Mouse (Mus musculus): ENCODE results near the gene Igsf6. TPM values are rescaled to one million over a fixed set of nuclear protein-coding genes. Genes with fewer than 3 reads are reported as not detected.

Gene Igsf6
- polyA plus RNA-seq, 1 experiment from 2014 or later: 3.0 TPM

DNA sequence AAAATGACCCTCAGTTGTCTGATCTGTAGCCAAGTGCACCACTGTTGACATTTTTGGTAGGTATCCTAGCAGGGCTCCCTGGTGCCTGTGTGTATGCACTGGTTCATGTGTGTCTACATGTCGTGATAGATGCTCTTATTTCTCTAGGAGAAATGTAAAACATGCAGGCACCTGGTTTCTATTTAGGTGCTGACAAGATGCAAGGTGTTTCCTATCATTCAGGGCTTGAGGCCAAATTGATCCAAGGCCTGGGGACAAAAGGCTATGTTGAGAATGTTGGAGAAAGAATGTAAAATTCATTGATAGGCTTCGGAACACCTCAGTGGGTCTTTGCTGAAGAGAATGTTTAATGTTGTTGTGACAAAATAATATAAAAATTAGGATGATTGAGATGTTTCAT lies 7.4 kb upstream of the Igsf6 start:
- no peak overlapping the region for H3K27ac ChIP-seq
- WGBS: 76% methylated on average over 2 of the region's 2 CpGs
- H3K4me2 ChIP-seq (replicated peaks): no peak overlapping the region
- H3K4me3 ChIP-seq (replicated peaks): no peak overlapping the region
- H3K4me1 ChIP-seq (replicated peaks): no peaks in the 10 kb centered on the region
- H3K36me3 ChIP-seq: peaks cover 3% of the 10 kb centered on the region; the same call in 1 of the 2 replicates
- H3K9ac ChIP-seq: no peak overlapping the region
- no peaks in the 10 kb centered on the region for H3K27me3 ChIP-seq (replicated peaks)
- H3K9me3 ChIP-seq: no peaks in the 10 kb centered on the region
- no peak for ATAC-seq

DNA sequence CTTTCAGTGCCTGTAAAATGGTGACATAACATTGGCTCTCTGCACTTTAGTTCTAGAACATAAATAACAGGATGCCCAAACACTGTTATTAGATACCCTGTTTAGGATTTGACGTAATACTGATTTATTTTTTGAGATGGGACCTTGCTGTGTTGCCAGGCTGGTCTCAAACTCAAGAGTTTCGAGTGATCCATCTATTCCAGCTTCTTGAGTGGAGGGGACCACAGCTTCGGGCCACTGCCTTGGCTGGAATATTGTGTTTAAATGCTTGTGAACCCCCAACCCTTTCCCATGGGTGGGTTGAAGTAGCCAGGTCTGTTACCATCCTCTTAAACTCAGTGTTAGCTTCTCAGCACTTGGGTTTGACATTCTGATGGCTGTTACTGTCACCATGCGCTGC lies 7.0 kb upstream of the Igsf6 start, which contains the start of gene Otoa:
Gene Otoa (plus strand): TSS at position 301 of the 400 bp plus-strand sequence.
- H3K9ac ChIP-seq: no peak within 1 kb of the TSS
- H3K4me1 ChIP-seq (replicated peaks): no peaks in the 10 kb centered on the region
- ATAC-seq: no peak
- 84% methylated on average over 4 of the region's 4 CpGs for WGBS
- no peaks in the 10 kb centered on the region for H3K27me3 ChIP-seq (replicated peaks)
- H3K36me3 ChIP-seq: peaks cover 5% of the 10 kb centered on the region; the same call in 1 of the 2 replicates
- H3K9me3 ChIP-seq: no peaks in the 10 kb centered on the region
- H3K27ac ChIP-seq: no peak within 1 kb of the TSS
- H3K4me2 ChIP-seq (replicated peaks): no peak within 1 kb of the TSS
- no peak within 1 kb of the TSS for H3K4me3 ChIP-seq (replicated peaks)

- WGBS: 30% methylated on average over 5 of the region's 5 CpGs
- peak; percentile 75 for ATAC-seq
- H3K27ac ChIP-seq: no peak overlapping the region
These were observed 3.5 kb upstream of the Igsf6 start for GRCm38 (mm10) chr7:121077829-121078228.

DNA sequence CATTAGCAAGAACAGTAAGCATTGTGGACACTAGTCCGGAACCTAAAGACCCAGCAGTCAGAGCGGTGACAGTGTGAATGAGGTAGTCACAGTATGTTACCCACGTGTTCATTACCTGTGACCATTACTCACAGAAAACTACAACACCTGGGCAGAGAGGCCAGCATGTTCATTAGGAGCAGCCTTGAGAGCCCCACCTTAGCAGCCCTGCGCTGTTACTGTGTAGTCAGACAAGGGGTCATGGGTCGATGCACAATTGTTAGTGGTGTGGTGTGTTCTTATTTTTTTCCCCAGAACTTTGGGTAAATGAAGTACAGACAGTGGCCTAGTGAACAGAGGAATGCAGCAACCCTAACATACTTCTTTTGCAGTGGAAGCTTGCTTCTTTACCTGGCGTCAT lies 2.9 kb upstream of the Igsf6 start:
- Histone ChIP-seq H3K4me2 (replicated peaks) (no peak overlapping the region), H3K27ac (no peak overlapping the region), H3K4me1 (replicated peaks) (no peaks in the 10 kb centered on the region), H3K9me3 (no peaks in the 10 kb centered on the region), H3K4me3 (replicated peaks) (no peak overlapping the region), H3K36me3 (peaks cover 14% of the 10 kb centered on the region), H3K9ac (no peak overlapping the region), H3K27me3 (replicated peaks) (no peaks in the 10 kb centered on the region)
- ATAC-seq: no peak; the same call in 1 of the 2 replicates
- whole genome bisulfite sequencing: 93% methylated on average over 6 of the region's 6 CpGs

More at GRCm38 (mm10) chr7:121077829-121078228, 3.5 kb upstream of the Igsf6 start:
- H3K27me3 ChIP-seq (replicated peaks): no peaks in the 10 kb centered on the region
- H3K9me3 ChIP-seq: no peaks in the 10 kb centered on the region
- no peak overlapping the region for H3K4me3 ChIP-seq (replicated peaks)
- H3K9ac ChIP-seq: no peak overlapping the region
- H3K36me3 ChIP-seq: peaks cover 14% of the 10 kb centered on the region
- no peaks in the 10 kb centered on the region for H3K4me1 ChIP-seq (replicated peaks)
- no peak overlapping the region for H3K4me2 ChIP-seq (replicated peaks)

GRCm38 (mm10) chr7:121075416-121075815 lies 1.0 kb upstream of the Igsf6 start:
- Histone ChIP-seq H3K36me3 (peaks cover 17% of the 10 kb centered on the region), H3K27me3 (replicated peaks) (no peaks in the 10 kb centered on the region), H3K4me1 (replicated peaks) (no peaks in the 10 kb centered on the region), H3K9ac (no peak overlapping the region), H3K4me3 (replicated peaks) (no peak overlapping the region), H3K9me3 (no peaks in the 10 kb centered on the region), H3K27ac (no peak overlapping the region), H3K4me2 (replicated peaks) (no peak overlapping the region)
- ATAC-seq: no peak
- WGBS: 80% methylated on average over 5 of the region's 5 CpGs

- H3K36me3 ChIP-seq: peaks cover 21% of the 10 kb centered on the region
- no peak for ATAC-seq
- H3K27ac ChIP-seq: peak overlapping the region; percentile 7; the same call in 1 of the 2 replicates
- no peak overlapping the region for H3K4me2 ChIP-seq (replicated peaks)
- 82% methylated on average over 6 of the region's 6 CpGs for WGBS
- no peak overlapping the region for H3K9ac ChIP-seq
- H3K9me3 ChIP-seq: no peaks in the 10 kb centered on the region
- H3K4me1 ChIP-seq (replicated peaks): no peaks in the 10 kb centered on the region
- no peak overlapping the region for H3K4me3 ChIP-seq (replicated peaks)
- no peaks in the 10 kb centered on the region for H3K27me3 ChIP-seq (replicated peaks)
These were observed 529 bp upstream of the Igsf6 start for GRCm38 (mm10) chr7:121074801-121075400.

- Histone ChIP-seq H3K27ac (no peak overlapping the region), H3K4me2 (replicated peaks) (no peak overlapping the region), H3K9me3 (no peaks in the 10 kb centered on the region), H3K36me3 (peaks cover 21% of the 10 kb centered on the region), H3K4me1 (replicated peaks) (no peaks in the 10 kb centered on the region), H3K4me3 (replicated peaks) (no peak overlapping the region), H3K27me3 (replicated peaks) (no peaks in the 10 kb centered on the region), H3K9ac (no peak overlapping the region)
- no peak for ATAC-seq
- 57% methylated on average over 5 of the region's 5 CpGs for WGBS
These were observed 1.9 kb downstream of the Igsf6 start for GRCm38 (mm10) chr7:121072506-121072905.

- Histone ChIP-seq H3K27me3 (replicated peaks) (no peaks in the 10 kb centered on the region), H3K27ac (no peak overlapping the region), H3K9me3 (no peaks in the 10 kb centered on the region), H3K4me2 (replicated peaks) (no peak overlapping the region), H3K9ac (no peak overlapping the region), H3K4me3 (replicated peaks) (no peak overlapping the region), H3K4me1 (replicated peaks) (no peaks in the 10 kb centered on the region), H3K36me3 (peaks cover 16% of the 10 kb centered on the region)
- 96% methylated on average over 4 of the region's 4 CpGs for WGBS
- ATAC-seq: no peak
These were observed 3.1 kb downstream of the Igsf6 start for GRCm38 (mm10) chr7:121071276-121071675.

GRCm38 (mm10) chr7:121064309-121064708 lies 10.1 kb downstream of the Igsf6 start:
- 0 out of 2 replicates have a peak, but pooled peaks cover 3% of the 10 kb centered on the region for H3K4me1 ChIP-seq (replicated peaks)
- H3K9me3 ChIP-seq: no peaks in the 10 kb centered on the region
- H3K4me2 ChIP-seq (replicated peaks): no peak overlapping the region
- no peak overlapping the region for H3K27ac ChIP-seq
- no peaks in the 10 kb centered on the region for H3K36me3 ChIP-seq
- no peak overlapping the region for H3K4me3 ChIP-seq (replicated peaks)
- 53% methylated on average over 4 of the region's 4 CpGs for WGBS
- no peaks in the 10 kb centered on the region for H3K27me3 ChIP-seq (replicated peaks)
- no peak overlapping the region for H3K9ac ChIP-seq
- ATAC-seq: peak; percentile 59; the same call in 1 of the 2 replicates

DNA sequence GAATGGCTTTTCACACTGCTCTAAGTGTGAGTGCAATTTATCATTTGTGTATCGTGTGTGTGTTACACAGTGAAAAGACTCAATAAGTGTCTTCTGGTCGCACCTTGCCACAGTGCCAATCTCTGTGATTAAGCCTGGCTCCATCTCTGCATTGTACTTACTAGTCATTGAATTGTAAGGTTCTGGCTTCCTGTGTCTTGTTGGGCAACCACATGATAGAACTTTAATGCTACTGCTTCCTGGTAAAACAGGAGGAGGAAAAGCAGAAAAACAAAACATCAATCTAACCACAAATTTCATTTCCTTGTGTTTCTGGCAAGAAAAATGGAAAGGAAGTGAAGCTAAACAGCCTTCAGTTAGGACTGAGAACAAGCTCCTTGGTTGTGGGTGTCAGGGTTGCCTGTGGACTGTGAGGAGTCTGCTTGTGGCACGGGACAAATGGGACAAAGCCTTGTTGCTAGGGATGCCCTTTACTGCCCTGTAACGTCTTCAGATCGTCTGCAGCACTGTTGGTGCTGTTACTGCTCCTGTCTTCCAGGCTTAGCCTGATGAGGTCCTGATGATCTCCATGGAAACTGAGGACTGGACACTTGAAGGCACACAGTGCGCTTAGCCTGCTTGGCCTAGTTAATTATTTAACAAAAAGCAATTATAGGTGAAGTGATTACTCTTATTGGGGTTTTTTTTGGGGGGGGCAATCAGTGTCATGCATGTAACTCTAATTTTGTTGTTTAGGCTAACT lies 14.7 kb downstream of the Igsf6 start:
- no peak overlapping the region for H3K9ac ChIP-seq
- H3K27ac ChIP-seq: no peak overlapping the region
- ATAC-seq: 0 out of 2 replicates have a peak, but pooled peaks have one; percentile 30
- H3K36me3 ChIP-seq: 0 out of 2 replicates have a peak, but pooled peaks cover 3% of the 10 kb centered on the region
- H3K4me3 ChIP-seq (replicated peaks): no peak overlapping the region
- 55% methylated on average over 6 of the region's 6 CpGs for WGBS
- H3K4me2 ChIP-seq (replicated peaks): no peak overlapping the region
- H3K4me1 ChIP-seq (replicated peaks): peaks cover 3% of the 10 kb centered on the region; the same call in 1 of the 2 replicates
- H3K27me3 ChIP-seq (replicated peaks): no peaks in the 10 kb centered on the region
- no peaks in the 10 kb centered on the region for H3K9me3 ChIP-seq

- ATAC-seq: no peak
- Histone ChIP-seq H3K9me3 (no peaks in the 10 kb centered on the region), H3K36me3 (peaks cover 6% of the 10 kb centered on the region; the same call in 1 of the 2 replicates), H3K27me3 (replicated peaks) (no peaks in the 10 kb centered on the region), H3K9ac (no peak overlapping the region), H3K4me2 (replicated peaks) (no peak overlapping the region), H3K4me3 (replicated peaks) (no peak overlapping the region), H3K4me1 (replicated peaks) (no peaks in the 10 kb centered on the region), H3K27ac (no peak overlapping the region)
- WGBS: 83% methylated on average over 4 of the region's 4 CpGs
These were observed 21.3 kb downstream of the Igsf6 start for GRCm38 (mm10) chr7:121053071-121053470.

DNA sequence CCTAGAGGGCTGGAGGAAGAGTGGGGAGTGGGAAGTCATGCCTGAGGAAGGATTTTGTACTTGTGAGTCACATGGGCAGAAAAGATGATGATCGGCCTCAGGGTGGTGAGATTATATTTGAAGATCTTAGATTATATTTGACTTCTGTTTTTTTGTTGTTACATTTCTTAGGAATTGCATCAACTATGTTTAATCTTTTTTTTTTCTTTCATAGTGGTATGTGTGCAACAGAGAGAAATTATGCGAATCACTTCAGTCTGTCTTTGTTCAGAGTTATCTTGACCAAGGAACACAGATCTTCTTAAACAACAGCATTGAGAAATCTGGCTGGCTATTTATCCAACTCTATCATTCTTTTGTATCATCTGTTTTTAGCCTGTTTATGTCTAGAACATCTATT lies 26.7 kb downstream of the Igsf6 start:
- no peak overlapping the region for H3K4me3 ChIP-seq (replicated peaks)

More for the DNA sequence above, 26.7 kb downstream of the Igsf6 start:
- peaks cover 3% of the 10 kb centered on the region; the same call in 1 of the 2 replicates for H3K36me3 ChIP-seq
- H3K27ac ChIP-seq: no peak overlapping the region
- H3K4me2 ChIP-seq (replicated peaks): no peak overlapping the region
- no peak overlapping the region for H3K9ac ChIP-seq
- H3K9me3 ChIP-seq: no peaks in the 10 kb centered on the region
- 95% methylated on average over 2 of the region's 2 CpGs for WGBS
- ATAC-seq: no peak
- no peaks in the 10 kb centered on the region for H3K27me3 ChIP-seq (replicated peaks)
- peaks cover 7% of the 10 kb centered on the region; the same call in 1 of the 2 replicates for H3K4me1 ChIP-seq (replicated peaks)
